Mouse (Mus musculus): ENCODE results near the gene Traf3ip3.

Traf3ip3 gene

GRCm38 (mm10) chr1:193159163-193159562 is 42.3 kb downstream of the Traf3ip3 start:
- no peak for DNase-seq (ENCODE audit: extremely low spot score)

- DNase-seq (ENCODE audit: extremely low spot score): no peak
Measured at GRCm38 (mm10) chr1:193157111-193157492, 44.4 kb downstream of the Traf3ip3 start.

- no peak for DNase-seq (ENCODE audit: extremely low spot score)
Measured at GRCm38 (mm10) chr1:193156316-193157110, 45.0 kb downstream of the Traf3ip3 start.

GRCm38 (mm10) chr1:193153561-193153960 is 47.9 kb downstream of the Traf3ip3 start:
- DNase-seq (ENCODE audit: extremely low spot score): no peak

- DNase-seq (ENCODE audit: extremely low spot score): peak; percentile 58
Measured at GRCm38 (mm10) chr1:193152872-193153271, 48.6 kb downstream of the Traf3ip3 start, which contains the start of gene Irf6. Gene Irf6 (plus strand): TSS chr1:193153111.

- DNase-seq (ENCODE audit: extremely low spot score): no peak
Measured at GRCm38 (mm10) chr1:193151134-193151533, 50.4 kb downstream of the Traf3ip3 start.

- DNase-seq (ENCODE audit: extremely low spot score): no peak
Measured at GRCm38 (mm10) chr1:193149231-193149630, 52.3 kb downstream of the Traf3ip3 start.

- DNase-seq (ENCODE audit: extremely low spot score): no peak
Measured at GRCm38 (mm10) chr1:193146416-193146815, 55.1 kb downstream of the Traf3ip3 start.

- no peak for DNase-seq (ENCODE audit: extremely low spot score)
Measured at GRCm38 (mm10) chr1:193145101-193145500, 56.4 kb downstream of the Traf3ip3 start.

GRCm38 (mm10) chr1:193144516-193144915 is 57.0 kb downstream of the Traf3ip3 start:
- no peak for DNase-seq (ENCODE audit: extremely low spot score)

- no peak for DNase-seq (ENCODE audit: extremely low spot score)
Measured at GRCm38 (mm10) chr1:193142517-193143062, 58.9 kb downstream of the Traf3ip3 start.

GRCm38 (mm10) chr1:193141118-193141517 is 60.4 kb downstream of the Traf3ip3 start:
- DNase-seq (ENCODE audit: extremely low spot score): peak; percentile 14

GRCm38 (mm10) chr1:193138669-193139068 is 62.8 kb downstream of the Traf3ip3 start:
- no peak for DNase-seq (ENCODE audit: extremely low spot score)

GRCm38 (mm10) chr1:193138087-193138486 is 63.4 kb downstream of the Traf3ip3 start:
- DNase-seq (ENCODE audit: extremely low spot score): no peak

GRCm38 (mm10) chr1:193133726-193134125 is 67.8 kb downstream of the Traf3ip3 start:
- DNase-seq (ENCODE audit: extremely low spot score): no peak

GRCm38 (mm10) chr1:193132385-193132784 is 69.1 kb downstream of the Traf3ip3 start:
- no peak for DNase-seq (ENCODE audit: extremely low spot score)

- peak; percentile 9 for DNase-seq (ENCODE audit: extremely low spot score)
Measured at GRCm38 (mm10) chr1:193131311-193131948, 70.1 kb downstream of the Traf3ip3 start.

GRCm38 (mm10) chr1:193130839-193131238 is 70.7 kb downstream of the Traf3ip3 start:
- no peak for DNase-seq (ENCODE audit: extremely low spot score)

GRCm38 (mm10) chr1:193130456-193130825 is 71.1 kb downstream of the Traf3ip3 start:
- DNase-seq (ENCODE audit: extremely low spot score): no peak

GRCm38 (mm10) chr1:193129786-193130455 is 71.6 kb downstream of the Traf3ip3 start, which contains the start of gene Diexf:
Gene Diexf (minus strand): TSS chr1:193130272.
- DNase-seq (ENCODE audit: extremely low spot score): peak; percentile 95

- DNase-seq (ENCODE audit: extremely low spot score): no peak
Measured at GRCm38 (mm10) chr1:193129321-193129720, 72.2 kb downstream of the Traf3ip3 start.

- no peak for DNase-seq (ENCODE audit: extremely low spot score)
Measured at GRCm38 (mm10) chr1:193128055-193128454, 73.4 kb downstream of the Traf3ip3 start.
